Mouse (Mus musculus): ENCODE results near the gene Gale.

DNA sequence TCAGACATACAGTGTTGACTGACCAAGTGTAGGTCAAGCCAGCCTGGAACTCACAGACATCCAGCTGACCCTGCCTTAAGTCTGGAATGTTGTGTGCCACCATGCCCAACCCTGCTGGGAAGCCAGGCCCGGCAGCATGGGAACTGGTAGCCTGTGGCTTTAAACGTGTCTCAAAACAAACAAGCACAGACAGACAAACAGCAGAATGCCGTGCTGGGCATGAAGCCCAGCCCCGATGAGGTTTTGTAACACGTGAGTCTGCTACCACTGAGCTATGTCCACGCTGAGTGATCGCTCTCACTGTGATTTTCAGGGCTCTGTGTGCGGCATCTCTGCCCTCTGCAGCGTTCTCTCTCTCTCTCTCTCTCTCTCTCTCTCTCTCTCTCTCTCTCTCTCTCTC lies 7.6 kb upstream of the Gale start:
- TF ChIP-seq CTCF (IDR thresholded peaks at IDR 0.05; ENCODE audit: low read depth, low read length) (no peak), POLR2A (IDR thresholded peaks at IDR 0.05; ENCODE audit: insufficient read depth, low read length) (no peak), EP300 (IDR thresholded peaks at IDR 0.05; ENCODE audit: insufficient read depth, low read depth, low read length) (no peak)

All from ES-Bruce4 (cell line).